In genomic region chr7:104499464-104499863, GRCm38 (mm10) we compare ENCODE assay signal across 19 mouse cellular contexts. TPM values are rescaled to one million over a fixed set of nuclear protein-coding genes. Genes with fewer than 3 reads are reported as not detected.
"Had no signal": no experiment of that assay in that cellular context is flagged by ENCODE, and none has a peak within 500 bp of the region (broad histone marks: within the 10 kb centered on the region; RNA-seq: fewer than 3 reads in every experiment).

No protein-coding gene starts in this region.

RNA-seq across cellular contexts. Expression of gene Olfr651, which starts 50.5 kb away (rescaled TPM):
- polyA plus RNA-seq: forebrain, postnatal 0 days; gonadal fat pad, adult 2 months; heart, embryonic 10.5 days; heart, embryonic 12.5 days; heart, embryonic 14.5 days; heart, embryonic 16.5 days; hindbrain, embryonic 10.5 days; hindbrain, embryonic 12.5 days; hindbrain, embryonic 15.5 days; inflammation-experienced regulatory T-cells, adult 6 months; intestine, embryonic 15.5 days; intestine, postnatal 0 days; kidney, postnatal 0 days; large intestine, adult 2 months; limb, embryonic 11.5 days; limb, embryonic 13.5 days; limb, embryonic 15.5 days; liver, adult 2 months; liver, embryonic 12.5 days had no signal
